In the genomic region with DNA sequence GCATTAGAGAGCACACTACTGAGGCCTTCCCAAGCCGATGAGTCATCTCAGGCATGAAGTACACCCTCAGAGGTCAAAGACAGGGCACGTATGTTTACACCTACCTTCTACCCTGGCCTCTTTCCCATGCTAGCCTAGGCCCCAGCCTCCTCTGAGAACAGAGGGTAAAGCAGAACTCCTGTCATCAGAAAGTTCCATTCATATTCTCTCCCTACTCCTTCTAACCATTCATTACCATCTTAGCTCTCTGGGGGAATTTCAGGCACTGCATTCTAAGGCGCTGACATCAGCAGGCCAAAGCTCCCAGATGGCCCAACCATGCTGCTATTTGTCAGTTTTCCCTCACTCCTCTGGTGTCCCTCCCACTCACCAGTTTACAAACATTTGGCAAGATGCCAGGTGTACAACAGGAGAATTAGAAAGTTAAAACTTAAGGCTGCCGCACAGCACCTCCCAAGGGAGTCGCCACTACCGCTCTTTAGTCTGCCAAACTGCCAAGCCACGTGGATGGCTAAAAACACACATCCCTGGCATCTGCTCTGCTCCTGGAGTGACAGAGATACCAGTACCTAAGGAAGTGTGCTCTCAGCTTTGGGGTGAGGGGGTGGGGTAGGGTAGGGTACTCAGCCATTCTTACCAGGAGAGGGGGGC, we compare ENCODE assay signal across 9 mouse cellular contexts. TPM values are rescaled to one million over a fixed set of nuclear protein-coding genes. Genes with fewer than 3 reads are reported as not detected.
DNase-seq lines count a peak whose midpoint lies in the region; ATAC-seq lines count a peak whose summit lies in the region.
"Had no signal": no experiment of that assay in that cellular context is flagged by ENCODE, and none has a peak within 500 bp of the region (broad histone marks: within the 10 kb centered on the region; RNA-seq: fewer than 3 reads in every experiment).

No protein-coding gene starts in this region.

- no peak overlapping the region for H3K27ac ChIP-seq in forebrain, embryonic 13.5 days
- H3K27ac ChIP-seq in forebrain, embryonic 10.5 days: no peak overlapping the region
- H3K27ac ChIP-seq in stomach, embryonic 15.5 days: no peak overlapping the region

- peak; percentile 59 for ATAC-seq in forebrain, embryonic 13.5 days
- peak; percentile 66 for ATAC-seq in stomach, embryonic 15.5 days (ENCODE audit: insufficient read depth, low FRiP score, low read depth)
- no peak for ATAC-seq in megakaryocyte-erythroid progenitor cell, adult 5-6 weeks (replicated peaks; ENCODE audit: low FRiP score, low TSS enrichment, poor library complexity, severe bottlenecking)

- peaks cover 26% of the 10 kb centered on the region for H3K4me1 ChIP-seq in forebrain, embryonic 13.5 days
- H3K4me1 ChIP-seq in forebrain, embryonic 10.5 days: no peaks in the 10 kb centered on the region
- peaks cover 24% of the 10 kb centered on the region for H3K4me1 ChIP-seq in stomach, embryonic 15.5 days

- no peak overlapping the region for H3K9ac ChIP-seq in forebrain, embryonic 13.5 days
- no peak overlapping the region for H3K9ac ChIP-seq in stomach, embryonic 15.5 days

- H3K9me3 ChIP-seq in forebrain, embryonic 13.5 days (replicated peaks): no peaks in the 10 kb centered on the region
- H3K9me3 ChIP-seq in forebrain, embryonic 10.5 days: no peaks in the 10 kb centered on the region
- H3K9me3 ChIP-seq in stomach, embryonic 15.5 days: no peaks in the 10 kb centered on the region

- 62% methylated on average over 7 of the region's 7 CpGs for WGBS in forebrain, embryonic 13.5 days
- 93% methylated on average over 7 of the region's 7 CpGs for WGBS in forebrain, embryonic 10.5 days
- 31% methylated on average over 7 of the region's 7 CpGs for WGBS in stomach, embryonic 15.5 days

- DNase-seq in forebrain, embryonic 10.5 days (ENCODE audit: extremely low spot score, low spot score): no peak
- peak; percentile 47 for DNase-seq in urinary bladder, postnatal 14 days (ENCODE audit: low spot score)
- DNase-seq in urinary bladder, postnatal 10 days (ENCODE audit: low spot score): no peak
- peak; percentile 69 for DNase-seq in induced T-regulatory cell, adult 2 months (ENCODE audit: low read depth)
- no peak for DNase-seq in frontal cortex, postnatal 36 days (ENCODE audit: low spot score in 2 of 2)

- H3K36me3 ChIP-seq in forebrain, embryonic 13.5 days (ENCODE audit: poor library complexity, severe bottlenecking): peaks cover 100% of the 10 kb centered on the region
- peaks cover 100% of the 10 kb centered on the region for H3K36me3 ChIP-seq in forebrain, embryonic 10.5 days (replicated peaks)
- H3K36me3 ChIP-seq in stomach, embryonic 15.5 days: peaks cover 90% of the 10 kb centered on the region

- H3K4me3 ChIP-seq in forebrain, embryonic 13.5 days: no peak overlapping the region
- H3K4me3 ChIP-seq in forebrain, embryonic 10.5 days: no peak overlapping the region
- no peak overlapping the region for H3K4me3 ChIP-seq in stomach, embryonic 15.5 days (replicated peaks)
- H3K4me3 ChIP-seq: erythroblast, embryonic 14.5 days had no signal

- no peak overlapping the region for H3K4me2 ChIP-seq in forebrain, embryonic 13.5 days
- H3K4me2 ChIP-seq in stomach, embryonic 15.5 days: no peak overlapping the region

- no peaks in the 10 kb centered on the region for H3K27me3 ChIP-seq in forebrain, embryonic 13.5 days
- H3K27me3 ChIP-seq in forebrain, embryonic 10.5 days (ENCODE audit: poor library complexity, severe bottlenecking): no peaks in the 10 kb centered on the region
- no peaks in the 10 kb centered on the region for H3K27me3 ChIP-seq in stomach, embryonic 15.5 days (replicated peaks)

RNA-seq across cellular contexts. Expression of gene Pigv, which starts 16.1 kb away (rescaled TPM):
- polyA plus RNA-seq in forebrain, embryonic 13.5 days (2015; fragmentation: Nextera tagmentation; extraction: Ambion mirVana): 13.6 and 14.5 TPM in 2 replicates
- polyA plus RNA-seq in forebrain, embryonic 10.5 days (2016; fragmentation: Nextera tagmentation; extraction: Ambion mirVana): 16.3 and 17.3 TPM in 2 replicates
- 14.7 and 18.7 TPM in 2 replicates for polyA plus RNA-seq in stomach, embryonic 15.5 days (2015; fragmentation: Nextera tagmentation; extraction: Ambion mirVana)
- 7.0 and 10.1 TPM in 2 replicates for total RNA-seq in megakaryocyte-erythroid progenitor cell, adult 5-6 weeks (2014; fragmentation: Nextera tagmentation)
- 2.3 and 12.4 TPM in 2 replicates for total RNA-seq in megakaryocyte-erythroid progenitor cell, adult 5-6 weeks (2017)

RNA-seq across cellular contexts. Expression of gene Zdhhc18, which starts 38.6 kb away (rescaled TPM):
- 3.2 and 4.6 TPM in 2 replicates for polyA plus RNA-seq in forebrain, embryonic 13.5 days (2015; fragmentation: Nextera tagmentation; extraction: Ambion mirVana)
- polyA plus RNA-seq in forebrain, embryonic 10.5 days (2016; fragmentation: Nextera tagmentation; extraction: Ambion mirVana): 2.4 and 2.8 TPM in 2 replicates
- polyA plus RNA-seq in stomach, embryonic 15.5 days (2015; fragmentation: Nextera tagmentation; extraction: Ambion mirVana): 5.4 and 5.8 TPM in 2 replicates
- 16.2 and 24.1 TPM in 2 replicates for total RNA-seq in megakaryocyte-erythroid progenitor cell, adult 5-6 weeks (2014; fragmentation: Nextera tagmentation)
- 5.0 and 8.1 TPM in 2 replicates for total RNA-seq in megakaryocyte-erythroid progenitor cell, adult 5-6 weeks (2017)

Comparison
In these comparisons a context has a peak if more than half of its experiments do, and no peak if none do; other contexts are left out.
1. DNase-seq: peak in urinary bladder, postnatal 14 days (single experiment) and induced T-regulatory cell, adult 2 months (single experiment); none in forebrain, embryonic 10.5 days (single experiment), urinary bladder, postnatal 10 days (single experiment) and frontal cortex, postnatal 36 days (0 of 2).